Mouse (Mus musculus): ENCODE data around the gene B3gnt9.

B3gnt9 gene

DNA sequence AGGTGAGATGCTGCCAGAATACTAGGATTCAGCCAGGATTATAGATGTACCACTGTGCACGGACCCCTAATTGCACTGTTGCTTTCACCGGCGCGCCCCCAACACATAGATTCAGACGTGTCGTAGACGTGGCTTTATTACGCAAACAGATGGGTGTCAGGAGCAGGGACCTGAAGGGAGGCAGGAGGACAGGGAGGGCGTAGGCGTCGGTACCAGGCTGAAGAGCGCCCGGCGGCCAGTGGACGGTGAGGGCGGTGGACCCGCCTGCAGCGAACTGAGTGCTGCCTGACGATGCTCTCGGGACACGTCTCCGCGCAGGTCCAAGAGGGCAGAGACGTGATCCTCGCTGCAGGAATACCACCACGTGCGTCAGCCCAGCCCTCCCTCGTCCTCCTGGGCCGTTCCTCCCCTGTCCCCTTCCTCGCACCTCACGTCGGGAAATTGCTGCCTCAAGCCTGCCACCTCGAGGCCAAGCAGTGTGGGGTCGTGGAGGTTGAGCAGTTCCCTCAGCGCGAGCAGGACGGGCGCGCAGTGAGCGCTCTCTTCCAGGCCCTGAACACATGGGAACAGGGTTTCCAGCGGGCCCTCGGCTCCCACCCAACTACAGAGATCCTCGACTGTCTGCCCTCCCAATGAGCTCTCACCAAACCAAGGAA lies 35.0 kb upstream of the B3gnt9 start, which contains the start of gene 4931428F04Rik:
Gene 4931428F04Rik (minus strand): TSS at position 60 of the 656 bp plus-strand sequence.
- CTCF ChIA-PET: interaction anchor here (0.6 to 4.4 kb wide), 37 partner anchors 8 to 688 kb away, joined by 3 to 40 read pairs (median 7); partner anchors contain the start of genes E2f4 (in 2 of the 4), Fhod1 (in 2 of the 4), B3gnt9 (in 1 of the 4) and Nol3 (in 1 of the 4)
- POLR2A ChIA-PET: interaction anchor here (0.6 to 3.6 kb wide), 52 partner anchors 8 to 688 kb away, joined by 3 to 33 read pairs (median 5); partner anchors contain the start of genes Nol3 (in 4 of the 4), E2f4 (in 3 of the 4), B3gnt9 (in 2 of the 4) and Elmo3 (in 2 of the 4)

DNA sequence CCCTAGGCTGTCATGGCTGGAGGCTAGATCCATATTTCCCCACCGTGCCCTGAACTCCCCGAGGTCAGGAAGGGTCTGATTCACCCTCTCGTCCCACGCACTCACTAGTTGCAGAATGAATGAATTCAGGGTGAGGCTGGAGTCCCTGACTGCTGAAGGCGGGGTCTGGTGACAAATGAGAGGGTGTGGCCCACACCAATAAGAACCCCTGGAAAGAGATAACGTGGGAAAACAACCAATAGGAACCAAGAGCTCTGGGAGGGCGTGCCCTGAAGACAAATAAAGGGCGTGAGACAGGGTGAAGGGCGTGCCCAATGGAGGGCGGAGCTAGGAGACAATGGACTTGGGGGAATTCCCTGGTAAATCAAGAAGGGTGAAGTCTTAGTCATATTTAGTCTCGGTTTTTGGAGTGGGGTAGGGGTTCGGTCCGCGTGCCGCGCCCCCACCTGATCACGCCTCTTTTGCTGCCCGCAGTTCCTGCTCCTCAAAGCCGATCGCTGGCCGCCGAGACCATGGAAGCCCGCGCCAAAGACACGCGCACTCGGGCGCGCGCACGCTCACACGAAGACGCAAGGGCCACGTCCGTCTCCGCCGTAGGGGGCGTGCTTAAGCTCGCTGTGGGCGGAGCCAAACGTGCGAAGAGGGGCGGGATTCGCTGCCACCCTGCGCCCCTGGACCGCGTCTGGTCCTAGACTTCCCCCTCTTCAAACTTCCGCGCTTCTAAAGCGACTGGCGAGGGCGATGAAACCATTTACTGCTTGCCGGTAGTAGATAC lies 34.2 kb upstream of the B3gnt9 start:
- ChIA-PET POLR2A (interaction anchor here (0.6 to 3.6 kb wide), 65 partner anchors 9 to 1977 kb away, joined by 3 to 33 read pairs (median 4); partner anchors contain the start of genes D230025D16Rik (in 3 of the 4), E2f4 (in 3 of the 4), Nol3 (in 3 of the 4) and B3gnt9 (in 2 of the 4)), CTCF (interaction anchor here (0.5 to 4.4 kb wide), 39 partner anchors 8 to 718 kb away, joined by 3 to 40 read pairs (median 4); partner anchors contain the start of genes E2f4 (in 3 of the 4), Fhod1 (in 2 of the 4), B3gnt9 (in 1 of the 4) and D230025D16Rik (in 1 of the 4))

- CTCF ChIA-PET: interaction anchor here (0.6 to 4.4 kb wide), 11 partner anchors 12 to 685 kb away, joined by 3 to 40 read pairs (median 5); partner anchors contain the start of genes B3gnt9 (in 1 of the 4), Fhod1 (in 1 of the 4) and Slc9a5 (in 1 of the 4)
- POLR2A ChIA-PET: interaction anchor here in 3 of 4 experiments (0.6 to 2.5 kb wide), 13 partner anchors 9 to 664 kb away, joined by 3 to 22 read pairs (median 7); partner anchors contain the start of genes B3gnt9 (in 1 of the 3), D230025D16Rik (in 1 of the 3) and E2f4 (in 1 of the 3)
Measured at GRCm38 (mm10) chr8:105288231-105288630, 33.3 kb upstream of the B3gnt9 start.

- CTCF ChIA-PET: interaction anchor here in 2 of 4 experiments (0.6 to 1.9 kb wide), 6 partner anchors 8 to 166 kb away, joined by 3 to 12 read pairs (median 4); no protein-coding TSS in a partner anchor
- POLR2A ChIA-PET: interaction anchor here in 1 of 4 experiments (1.0 to 1.1 kb wide), 2 partner anchors 11 to 55 kb away, joined by 3 read pairs; partner anchors contain the start of gene E2f4
Measured at GRCm38 (mm10) chr8:105286907-105287306, 32.0 kb upstream of the B3gnt9 start.

DNA sequence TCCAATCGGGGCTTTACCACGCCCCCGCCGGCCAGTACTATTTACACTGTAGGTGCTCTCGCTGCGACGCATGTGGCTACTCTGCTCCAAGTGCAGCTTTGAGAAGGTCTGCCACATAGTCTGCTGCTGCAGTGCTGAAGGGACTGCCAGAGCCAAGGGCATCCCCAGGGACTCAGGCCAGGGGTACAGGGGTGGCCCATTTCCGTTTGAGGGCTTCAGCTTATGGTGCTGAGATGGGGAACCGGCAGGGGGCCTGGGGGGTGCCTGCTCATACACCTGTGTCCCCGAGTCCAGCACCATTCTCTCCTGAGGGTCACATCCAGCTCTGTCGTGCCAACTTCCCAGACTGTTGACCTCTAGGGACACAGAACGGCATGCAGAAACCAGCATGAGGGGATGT lies 30.6 kb upstream of the B3gnt9 start:
- ChIA-PET POLR2A (interaction anchor here in 3 of 4 experiments (0.6 to 1.3 kb wide), 9 partner anchors 8 to 631 kb away, joined by 3 to 6 read pairs (median 3); partner anchors contain the start of genes Exoc3l (in 1 of the 3), Fhod1 (in 1 of the 3) and Nol3 (in 1 of the 3)), CTCF (interaction anchor here in 2 of 4 experiments (0.9 to 1.9 kb wide), 5 partner anchors 9 to 165 kb away, joined by 3 to 4 read pairs (median 4); no protein-coding TSS in a partner anchor)

GRCm38 (mm10) chr8:105283074-105283473 lies 28.1 kb upstream of the B3gnt9 start:
- CTCF ChIA-PET: interaction anchor here (0.5 to 2.8 kb wide), 21 partner anchors 9 to 680 kb away, joined by 3 to 15 read pairs (median 4); partner anchors contain the start of genes E2f4 (in 1 of the 4) and Fhod1 (in 1 of the 4)
- POLR2A ChIA-PET: interaction anchor here in 3 of 4 experiments (0.8 to 2.2 kb wide), 13 partner anchors 8 to 716 kb away, joined by 3 to 11 read pairs (median 4); partner anchors contain the start of genes B3gnt9 (in 1 of the 3), E2f4 (in 1 of the 3), Exoc3l (in 1 of the 3) and Fbxl8 (in 1 of the 3)

DNA sequence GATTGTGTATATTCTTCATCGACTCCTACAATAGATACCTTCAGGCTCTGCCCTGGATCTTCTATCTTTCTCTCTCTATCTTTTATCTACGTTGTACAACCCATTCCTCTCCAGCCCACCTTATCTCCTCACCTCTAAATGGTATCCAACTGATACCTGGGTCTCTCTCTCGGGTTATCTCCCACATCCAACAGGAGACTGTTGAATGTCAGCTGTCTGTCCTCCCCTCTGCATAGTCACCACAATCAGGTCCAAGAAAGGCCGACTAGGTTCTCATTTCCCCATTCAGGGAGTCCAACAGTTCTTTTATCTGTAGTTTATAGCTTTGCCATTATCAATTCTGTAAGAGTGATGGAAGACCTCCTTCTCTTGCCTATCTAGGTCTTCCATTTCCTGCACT lies 27.3 kb upstream of the B3gnt9 start:
- ChIA-PET POLR2A (interaction anchor here in 3 of 4 experiments (0.5 to 2.2 kb wide), 9 partner anchors 9 to 137 kb away, joined by 3 to 11 read pairs (median 3); partner anchors contain the start of genes B3gnt9 (in 1 of the 3), E2f4 (in 1 of the 3), Fbxl8 (in 1 of the 3) and Tradd (in 1 of the 3)), CTCF (interaction anchor here in 2 of 4 experiments (0.9 to 2.8 kb wide), 8 partner anchors 8 to 679 kb away, joined by 3 to 15 read pairs (median 4); no protein-coding TSS in a partner anchor)

DNA sequence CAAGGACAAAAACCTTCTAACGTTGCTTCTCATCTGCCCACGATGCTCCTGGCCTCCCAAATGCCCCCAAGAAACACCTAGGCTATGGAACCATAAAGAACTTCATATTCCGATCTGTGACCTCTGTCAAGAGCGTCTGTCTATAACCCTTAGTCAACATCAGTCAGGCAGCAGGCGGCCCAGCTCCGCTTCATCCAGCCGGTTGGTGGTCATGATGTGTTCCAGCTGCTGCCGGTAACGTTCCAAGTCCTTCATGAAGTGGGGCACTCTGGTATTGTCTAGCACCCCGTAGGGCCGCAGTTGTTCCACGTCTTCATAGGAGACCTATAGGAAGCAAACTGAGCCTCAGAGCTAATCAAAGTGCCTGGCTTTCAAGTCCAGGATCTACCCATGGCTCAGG lies 26.9 kb upstream of the B3gnt9 start:
- ChIA-PET POLR2A (interaction anchor here in 2 of 4 experiments (0.5 to 2.2 kb wide), 6 partner anchors 9 to 136 kb away, joined by 3 to 11 read pairs (median 3); partner anchors contain the start of genes B3gnt9 (in 1 of the 2) and Hsf4 (in 1 of the 2)), CTCF (interaction anchor here in 3 of 4 experiments (0.5 to 2.8 kb wide), 5 partner anchors 9 to 679 kb away, joined by 4 to 15 read pairs (median 5); no protein-coding TSS in a partner anchor)

DNA sequence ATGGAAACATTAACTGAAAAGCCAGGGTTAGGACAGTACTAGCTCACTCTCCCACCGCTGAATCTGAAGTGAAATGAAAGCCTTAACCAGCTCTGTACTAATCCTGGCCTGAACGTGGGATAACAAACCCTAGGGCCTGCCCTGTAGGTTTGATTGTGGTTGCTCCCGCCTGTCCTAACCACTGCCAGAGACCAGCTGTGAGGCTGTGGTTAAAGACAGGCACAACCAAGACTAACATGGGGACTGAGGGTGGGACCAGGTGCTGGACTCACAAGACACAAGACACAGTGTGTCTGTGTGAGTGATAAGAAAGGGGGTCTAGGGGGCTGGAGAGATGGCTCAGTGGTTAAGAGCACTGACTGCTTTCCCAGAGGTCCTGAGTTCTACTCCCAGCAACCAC lies 25.6 kb upstream of the B3gnt9 start:
- CTCF ChIA-PET: interaction anchor here in 2 of 4 experiments (0.7 to 1.2 kb wide), 4 partner anchors 11 to 160 kb away, joined by 3 to 6 read pairs (median 4); no protein-coding TSS in a partner anchor

GRCm38 (mm10) chr8:105278911-105279334 lies 24.0 kb upstream of the B3gnt9 start:
- ChIA-PET POLR2A (interaction anchor here in 2 of 4 experiments (0.5 to 3.2 kb wide), 12 partner anchors 8 to 193 kb away, joined by 3 to 22 read pairs (median 6); partner anchors contain the start of genes 4931428F04Rik (in 2 of the 2), E2f4 (in 1 of the 2), Exoc3l (in 1 of the 2) and Hsf4 (in 1 of the 2)), CTCF (interaction anchor here in 2 of 4 experiments (0.5 to 3.5 kb wide), 7 partner anchors 10 to 237 kb away, joined by 3 to 13 read pairs (median 4); partner anchors contain the start of genes 4931428F04Rik (in 1 of the 2) and B3gnt9 (in 1 of the 2))

More for the DNA sequence above, 25.6 kb upstream of the B3gnt9 start:
- POLR2A ChIA-PET: interaction anchor here in 2 of 4 experiments (1.1 to 3.2 kb wide), 9 partner anchors 8 to 20 kb away, joined by 3 to 22 read pairs (median 8); partner anchors contain the start of genes 4931428F04Rik (in 1 of the 2), E2f4 (in 1 of the 2) and Hsf4 (in 1 of the 2)

DNA sequence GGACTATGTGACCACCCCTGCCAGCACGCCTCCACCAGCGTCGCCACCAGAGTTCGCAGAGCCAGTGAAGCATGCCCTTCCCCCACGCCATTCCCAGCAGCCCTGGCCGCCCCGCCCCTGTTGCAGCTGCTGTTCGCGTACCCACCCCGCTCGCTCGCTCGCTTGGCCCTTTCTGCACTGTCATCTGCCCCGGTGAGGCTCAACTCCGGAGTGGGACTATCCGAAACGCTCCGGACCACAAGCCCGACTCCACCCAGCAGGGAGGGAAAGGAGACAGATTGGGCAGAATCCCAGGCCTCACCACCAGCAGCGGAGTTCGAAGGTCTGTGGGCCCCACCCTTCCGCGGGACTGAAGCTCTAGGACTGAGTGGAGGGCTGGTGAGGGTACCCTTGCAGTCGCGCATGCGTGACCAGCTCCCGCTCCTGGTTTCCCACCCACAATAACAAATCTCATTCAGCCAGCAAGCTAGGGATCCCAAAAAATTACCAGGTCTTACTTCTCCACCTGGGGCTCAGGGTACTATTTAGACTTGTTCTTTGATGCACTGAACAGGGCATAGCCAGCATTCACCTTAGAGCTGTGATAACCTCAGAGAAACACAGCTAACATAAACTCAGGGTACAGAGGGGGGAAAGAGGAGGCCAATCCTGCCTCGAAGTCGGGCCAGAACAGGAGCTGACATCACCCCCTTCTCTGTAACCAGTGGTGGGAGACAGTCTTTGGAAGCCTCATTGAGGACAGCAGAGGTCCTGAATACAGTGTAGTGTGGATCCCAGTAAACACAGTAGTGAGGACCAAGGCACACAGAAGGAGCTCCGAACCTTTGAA lies 21.6 kb upstream of the B3gnt9 start:
- POLR2A ChIA-PET: interaction anchor here (0.5 to 2.5 kb wide), 28 partner anchors 8 to 725 kb away, joined by 3 to 14 read pairs (median 4); partner anchors contain the start of genes 4931428F04Rik (in 4 of the 4), B3gnt9 (in 1 of the 4), D230025D16Rik (in 1 of the 4) and E2f4 (in 1 of the 4)

GRCm38 (mm10) chr8:105275840-105276239 lies 20.9 kb upstream of the B3gnt9 start, which contains the start of gene Nol3:
Gene Nol3, plus strand, starts transcription at chr8:105276140.
- ChIA-PET POLR2A (interaction anchor here (0.6 to 2.5 kb wide), 17 partner anchors 8 to 72 kb away, joined by 3 to 14 read pairs (median 5); partner anchors contain the start of genes 4931428F04Rik (in 4 of the 4), D230025D16Rik (in 1 of the 4), E2f4 (in 1 of the 4) and Exoc3l (in 1 of the 4)), CTCF (interaction anchor here in 3 of 4 experiments (0.6 to 1.9 kb wide), 8 partner anchors 10 to 155 kb away, joined by 3 to 13 read pairs (median 4); partner anchors contain the start of genes B3gnt9 (in 1 of the 3) and E2f4 (in 1 of the 3))

More for the DNA sequence above, 21.6 kb upstream of the B3gnt9 start:
- CTCF ChIA-PET: interaction anchor here in 3 of 4 experiments (0.6 to 3.5 kb wide), 16 partner anchors 9 to 210 kb away, joined by 3 to 13 read pairs (median 4); partner anchors contain the start of genes B3gnt9 (in 2 of the 3) and E2f4 (in 1 of the 3)

DNA sequence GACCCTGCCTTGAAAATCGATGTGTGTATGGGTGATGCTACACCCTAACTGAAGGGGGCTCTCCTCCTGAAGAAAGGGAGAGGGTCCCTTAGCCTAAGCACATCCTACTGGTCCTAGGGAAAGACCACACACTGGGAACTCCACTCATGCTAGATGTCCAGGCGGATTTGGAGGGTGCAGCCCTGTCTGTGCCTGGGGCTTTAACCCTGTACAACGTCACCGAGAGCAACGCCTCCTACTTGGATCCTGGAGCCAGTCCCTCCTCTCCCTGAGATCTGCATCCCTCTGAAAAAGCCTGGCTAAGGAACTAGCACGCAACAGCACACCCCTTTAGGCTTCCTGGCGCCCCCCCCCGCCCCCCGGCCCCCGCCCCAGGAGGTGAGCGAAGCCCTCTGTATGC lies 20.4 kb upstream of the B3gnt9 start:
- POLR2A ChIA-PET: interaction anchor here in 3 of 4 experiments (1.0 to 2.5 kb wide), 9 partner anchors 14 to 54 kb away, joined by 3 to 10 read pairs (median 4); partner anchors contain the start of genes B3gnt9 (in 2 of the 3), 4931428F04Rik (in 1 of the 3) and E2f4 (in 1 of the 3)
- CTCF ChIA-PET: interaction anchor here in 2 of 4 experiments (1.0 to 1.2 kb wide), 3 partner anchors 14 to 20 kb away, joined by 3 to 4 read pairs (median 3); partner anchors contain the start of gene B3gnt9 (in 1 of the 2)

- ChIA-PET CTCF (interaction anchor here (0.6 to 1.5 kb wide), 7 partner anchors 11 to 668 kb away, joined by 3 to 5 read pairs (median 5); no protein-coding TSS in a partner anchor), POLR2A (interaction anchor here in 3 of 4 experiments (0.5 to 3.8 kb wide), 16 partner anchors 8 to 606 kb away, joined by 3 to 35 read pairs (median 4); partner anchors contain the start of genes 4931428F04Rik (in 2 of the 3), B3gnt9 (in 2 of the 3) and Exoc3l (in 2 of the 3))
Measured at GRCm38 (mm10) chr8:105270916-105271186, 15.9 kb upstream of the B3gnt9 start.
